Mouse (Mus musculus): ENCODE measurements around the gene Rnd3. TPM values are rescaled to one million over a fixed set of nuclear protein-coding genes. Genes with fewer than 3 reads are reported as not detected.

Gene Rnd3
- total RNA-seq (2021), result 10 to 100 TPM; 11.7 to 12.0 TPM
- long read RNA-seq, transcript Rnd3-201 (5 exons, 2,828 nt), result major isoform, 20 of 21 reads
- long read RNA-seq, partial matches to known transcripts, result 0 of 21 reads
- long read RNA-seq, other reads (novel, unspliced or antisense), result 1 of 21 reads

- peak; percentile 89 to 95 for DNase-seq (ENCODE audit: low spot score in 2 of 2)
These were observed at the start of gene Rnd3 for GRCm38 (mm10) chr2:51148975-51149374. Rnd3 (minus strand) TSS chr2:51149111.

GRCm38 (mm10) chr2:51192319-51192718 is 43.4 kb upstream of the Rnd3 start:
- DNase-seq (ENCODE audit: low spot score in 2 of 2), result no peak

- DNase-seq (ENCODE audit: low spot score in 2 of 2), result no peak
These were observed 36.9 kb upstream of the Rnd3 start for GRCm38 (mm10) chr2:51185762-51186161.

- DNase-seq (ENCODE audit: low spot score in 2 of 2), result no peak
These were observed 34.1 kb upstream of the Rnd3 start for GRCm38 (mm10) chr2:51182990-51183389.

- DNase-seq (ENCODE audit: low spot score in 2 of 2), result no peak
These were observed 32.5 kb upstream of the Rnd3 start for GRCm38 (mm10) chr2:51181376-51181775.

- DNase-seq (ENCODE audit: low spot score in 2 of 2), result no peak
These were observed 30.2 kb upstream of the Rnd3 start for GRCm38 (mm10) chr2:51179096-51179495.

GRCm38 (mm10) chr2:51177615-51178014 is 28.7 kb upstream of the Rnd3 start:
- DNase-seq (ENCODE audit: low spot score in 2 of 2), result no peak

- DNase-seq (ENCODE audit: low spot score in 2 of 2), result no peak
These were observed 26.4 kb upstream of the Rnd3 start for GRCm38 (mm10) chr2:51175276-51175675.

- no peak for DNase-seq (ENCODE audit: low spot score in 2 of 2)
These were observed 12.2 kb upstream of the Rnd3 start for GRCm38 (mm10) chr2:51161110-51161509.

GRCm38 (mm10) chr2:51148454-51148853 is 457 bp downstream of the Rnd3 start:
- peak; percentile 5 to 22 for DNase-seq (ENCODE audit: low spot score in 2 of 2)

GRCm38 (mm10) chr2:51148065-51148407 is 875 bp downstream of the Rnd3 start:
- DNase-seq (ENCODE audit: low spot score in 2 of 2), result no peak

- peak; percentile 44 to 52 for DNase-seq (ENCODE audit: low spot score in 2 of 2)
These were observed 1.4 kb downstream of the Rnd3 start for GRCm38 (mm10) chr2:51147318-51148064.

GRCm38 (mm10) chr2:51146871-51147317 is 2.0 kb downstream of the Rnd3 start:
- DNase-seq (ENCODE audit: low spot score in 2 of 2), result peak; percentile 67 to 75

GRCm38 (mm10) chr2:51145838-51146470 is 3.0 kb downstream of the Rnd3 start:
- peak; percentile 24 to 59 for DNase-seq (ENCODE audit: low spot score in 2 of 2)

GRCm38 (mm10) chr2:51144380-51145120 is 4.4 kb downstream of the Rnd3 start:
- DNase-seq (ENCODE audit: low spot score in 2 of 2), result no peak

- DNase-seq (ENCODE audit: low spot score in 2 of 2), result no peak
These were observed 6.5 kb downstream of the Rnd3 start for GRCm38 (mm10) chr2:51142422-51142821.

- DNase-seq (ENCODE audit: low spot score in 2 of 2), result no peak
These were observed 7.6 kb downstream of the Rnd3 start for GRCm38 (mm10) chr2:51141345-51141744.

- DNase-seq (ENCODE audit: low spot score in 2 of 2), result no peak
These were observed 8.4 kb downstream of the Rnd3 start for GRCm38 (mm10) chr2:51140486-51140885.

- no peak for DNase-seq (ENCODE audit: low spot score in 2 of 2)
These were observed 8.9 kb downstream of the Rnd3 start for GRCm38 (mm10) chr2:51139912-51140446.

- DNase-seq (ENCODE audit: low spot score in 2 of 2), result no peak
These were observed 9.5 kb downstream of the Rnd3 start for GRCm38 (mm10) chr2:51139218-51139911.

GRCm38 (mm10) chr2:51137726-51138125 is 11.2 kb downstream of the Rnd3 start:
- no peak for DNase-seq (ENCODE audit: low spot score in 2 of 2)

Data from layer of hippocampus, adult 18-20 months (tissue).